Mouse (Mus musculus) layer of hippocampus, adult 11-12 months (tissue): Measurements from ENCODE around the gene Xrcc6.

ENCODE experiments used
- DNase-seq: peaks from one replicate; pipeline ENCODE4 v3.0.0; 2022; ENCODE audit warnings: low spot score

Xrcc6 gene

DNA sequence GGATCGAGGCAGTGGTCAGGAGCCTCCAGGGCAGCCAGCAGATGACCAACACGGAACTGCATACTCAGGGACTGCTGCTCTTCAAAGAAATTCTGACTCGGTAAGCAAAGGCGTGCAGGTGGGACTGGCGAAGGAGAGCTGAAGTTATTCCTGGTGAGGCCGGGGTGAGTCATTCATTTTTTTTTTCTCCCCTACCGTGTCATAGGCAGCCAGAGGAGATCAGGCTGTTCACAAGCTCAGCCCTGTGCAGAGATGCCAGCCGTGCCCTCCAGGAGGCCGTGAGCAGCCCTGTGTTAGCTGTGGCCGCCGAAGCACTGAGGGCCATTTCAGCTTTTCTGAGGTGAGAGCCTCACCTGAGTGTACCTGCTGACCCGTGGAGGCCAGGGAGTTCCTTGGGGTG, 98.5 kb downstream of the Xrcc6 start:
- DNase-seq: no peak

DNA sequence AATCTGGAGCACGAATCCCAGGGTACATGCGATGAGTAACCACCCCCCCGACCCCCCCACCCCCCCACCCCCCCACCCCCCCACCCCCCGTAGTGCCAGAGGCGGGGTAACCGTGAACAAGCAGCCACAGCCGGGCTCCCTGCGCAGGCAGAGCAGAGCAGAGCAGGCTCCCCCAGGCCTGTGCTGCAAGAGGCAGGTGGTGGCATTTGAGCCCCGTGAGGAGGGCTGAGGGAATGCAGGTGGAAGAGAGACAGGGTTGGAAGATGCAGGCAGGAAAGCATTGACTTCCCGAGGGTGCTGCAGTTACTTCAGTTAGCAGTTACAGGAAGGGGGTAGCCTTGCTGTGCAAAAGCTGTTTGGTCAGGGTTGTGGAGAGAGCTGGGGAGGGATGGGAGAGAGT, 99.6 kb downstream of the Xrcc6 start:
- DNase-seq: no peak
